Mouse (Mus musculus) inflammation-experienced regulatory T-cells, adult 6 months (primary cell): ENCODE data around the gene Prelp. TPM values are rescaled to one million over a fixed set of nuclear protein-coding genes. Genes with fewer than 3 reads are reported as not detected.

Experiments used
- ATAC-seq: one replicate; pipeline ENCODE4 v1.8.0; 2017
- polyA plus RNA-seq, 3 experiments: library from polyadenylated mRNA; unstranded; fragments of 100-300 nt; shearing (Covaris generic); gene quantifications; one replicate each; pipeline ENCODE4 v1.2.1; 2017

The Prelp gene
- polyA plus RNA-seq, 3 experiments from 2014 or later: not detected

GRCm38 (mm10) chr1:133891489-133891888 is 29.7 kb downstream of the Prelp start:
- peak; percentile 38 for ATAC-seq

- no peak for ATAC-seq
Observed at GRCm38 (mm10) chr1:133889949-133890598, 31.1 kb downstream of the Prelp start.

GRCm38 (mm10) chr1:133887538-133888250 is 33.5 kb downstream of the Prelp start:
- ATAC-seq: no peak

- no peak for ATAC-seq
Observed at GRCm38 (mm10) chr1:133887044-133887443, 34.2 kb downstream of the Prelp start.

GRCm38 (mm10) chr1:133886431-133886830 is 34.8 kb downstream of the Prelp start:
- ATAC-seq: no peak

GRCm38 (mm10) chr1:133885811-133886210 is 35.4 kb downstream of the Prelp start:
- no peak for ATAC-seq

GRCm38 (mm10) chr1:133884746-133885145 is 36.5 kb downstream of the Prelp start:
- ATAC-seq: no peak

GRCm38 (mm10) chr1:133884090-133884489 is 37.1 kb downstream of the Prelp start:
- ATAC-seq: no peak

- ATAC-seq: no peak
Observed at GRCm38 (mm10) chr1:133882283-133883217, 38.7 kb downstream of the Prelp start.

- no peak for ATAC-seq
Observed at GRCm38 (mm10) chr1:133881813-133882212, 39.4 kb downstream of the Prelp start.

- ATAC-seq: no peak
Observed at GRCm38 (mm10) chr1:133878825-133879423, 42.3 kb downstream of the Prelp start.

GRCm38 (mm10) chr1:133876936-133877335 is 44.3 kb downstream of the Prelp start:
- no peak for ATAC-seq

- ATAC-seq: no peak
Observed at GRCm38 (mm10) chr1:133873086-133873813, 48.0 kb downstream of the Prelp start.

- no peak for ATAC-seq
Observed at GRCm38 (mm10) chr1:133871241-133871640, 50.0 kb downstream of the Prelp start.

- no peak for ATAC-seq
Observed at GRCm38 (mm10) chr1:133869221-133869620, 52.0 kb downstream of the Prelp start.

- peak; percentile 54 for ATAC-seq
Observed at GRCm38 (mm10) chr1:133863257-133863997, 57.8 kb downstream of the Prelp start.

- ATAC-seq: no peak
Observed at GRCm38 (mm10) chr1:133861028-133861427, 60.2 kb downstream of the Prelp start.
